Mouse (Mus musculus): Measurements from ENCODE around the gene Depdc5.

DNA sequence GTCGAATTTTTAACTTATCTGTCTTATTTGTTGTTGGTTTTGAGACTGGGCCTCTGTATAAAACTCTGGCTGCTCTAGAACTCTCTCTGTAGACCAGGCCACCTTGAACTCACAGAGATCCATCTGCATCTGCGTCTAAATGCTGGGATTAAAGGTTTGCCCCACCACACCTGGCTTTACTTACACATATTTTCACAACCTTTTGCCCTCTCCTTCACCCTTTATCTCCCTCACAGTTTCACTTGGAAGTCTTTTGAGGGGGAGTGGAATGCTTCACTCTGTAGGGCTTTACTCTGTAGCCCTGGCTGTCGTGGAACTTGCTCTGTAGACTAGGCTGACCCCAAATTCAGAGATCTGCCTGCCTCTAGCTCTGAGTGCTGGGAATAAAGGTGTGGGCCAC, 98.1 kb downstream of the Depdc5 start:
- TF ChIP-seq POLR2A (IDR thresholded peaks at IDR 0.05; ENCODE audit: insufficient read length, low read depth) = no peak
- TF ChIP-seq TCF3 (IDR thresholded peaks at IDR 0.05; ENCODE audit: insufficient read length, low read depth) = no peak
- no peak for TF ChIP-seq MAX (IDR thresholded peaks at IDR 0.05; ENCODE audit: low read depth)
- no peak for TF ChIP-seq E2F4 (IDR thresholded peaks at IDR 0.05; ENCODE audit: insufficient read depth)

All from myocyte (in vitro differentiated cells).